Mouse (Mus musculus) liver, embryonic 14.5 days (tissue): ENCODE results near the gene Smarcb1. TPM values are rescaled to one million over a fixed set of nuclear protein-coding genes. Genes with fewer than 3 reads are reported as not detected.

Experiments used
- ATAC-seq: fragments of 200-750 bp; cut with Nextera tagmentation; 2 replicates; pipeline ENCODE4 v1.8.0; 2017; ENCODE audit warnings: moderate number of reproducible peaks, mild to moderate bottlenecking, moderate library complexity; ENCODE audit not compliant: insufficient read depth
- DNase-seq, 3 experiments: peaks; one replicate each; pipeline ENCODE4 v3.0.0-alpha.2; 2012 to 2013; ENCODE audit warnings: low read depth in 3 of 3, low spot score in 3 of 3
- H3K27ac ChIP-seq: fragments of 300-500 bp; sonication (generic); 2 replicates; pipeline ENCODE4 v1.5.1; 2014; ENCODE audit warnings: moderate library complexity, mild to moderate bottlenecking, control low read depth, inconsistent platforms
- H3K27me3 ChIP-seq: fragments of 300-500 bp; sonication (generic); 2 replicates; pipeline ENCODE4 v1.6.1; 2014; ENCODE audit warnings: mild to moderate bottlenecking, low read length, moderate library complexity; ENCODE audit not compliant: control insufficient read depth, insufficient read depth
- H3K36me3 ChIP-seq: fragments of 300-500 bp; sonication (generic); replicated peaks from 2 replicates; pipeline ENCODE4 v1.6.1; 2014; ENCODE audit warnings: low read depth; ENCODE audit not compliant: control insufficient read depth, insufficient read depth
- H3K4me1 ChIP-seq, 2 experiments: fragments of 200-500 bp in 1 of 2; fragments of 300-500 bp in 1 of 2; sonication (generic) in 1 of 2; replicated peaks; 2 replicates each; pipeline ENCODE4 v1.6.1; 2012 to 2014; ENCODE audit warnings: antibody characterized with exemption in 1 of 2, inconsistent platforms in 1 of 2, low read length in 1 of 2; ENCODE audit not compliant: control insufficient read depth in 2 of 2, insufficient read depth in 2 of 2
- H3K4me2 ChIP-seq: fragments of 300-500 bp; sonication (generic); 2 replicates; pipeline ENCODE4 v1.6.1; 2014; ENCODE audit warnings: low read depth, mild to moderate bottlenecking, control low read depth, moderate library complexity
- H3K4me3 ChIP-seq, 2 experiments: fragments of 200-500 bp in 1 of 2; fragments of 300-500 bp in 1 of 2; sonication (generic) in 1 of 2; 2 replicates each; pipeline ENCODE4 v1.5.1; 2012 to 2014; ENCODE audit warnings: low read depth in 2 of 2, low read length in 2 of 2, mild to moderate bottlenecking in 2 of 2, control low read depth in 1 of 2, inconsistent platforms in 1 of 2, moderate library complexity in 1 of 2; ENCODE audit not compliant: insufficient read depth in 1 of 2
- H3K9ac ChIP-seq: fragments of 300-500 bp; sonication (generic); replicated peaks from 2 replicates; pipeline ENCODE4 v1.6.1; 2014; ENCODE audit warnings: mild to moderate bottlenecking, control low read depth, moderate library complexity
- H3K9me3 ChIP-seq: fragments of 300-500 bp; sonication (generic); 2 replicates; pipeline ENCODE4 v1.6.1; 2016; ENCODE audit warnings: low read length, mixed read lengths; ENCODE audit not compliant: control insufficient read depth
- CTCF ChIP-seq: IDR thresholded peaks from 2 replicates; pipeline ENCODE4 v1.5.1; 2016; ENCODE audit warnings: antibody characterized with exemption, low read depth, control low read depth
- EP300 ChIP-seq: IDR thresholded peaks from 2 replicates; pipeline ENCODE4 v1.6.1; 2016; ENCODE audit warnings: antibody characterized with exemption, low read depth
- WGBS: fragments of 180-500 bp; shearing (Covaris S2); extraction: QIAGEN DNeasy Blood & Tissue Kit; methylation state at CpG from one replicate; pipeline ENCODE4 v1.1.7; 2014; ENCODE audit not compliant: insufficient replicate concordance; 5-methylcytosine and 5-hydroxymethylcytosine counted together
- polyA plus RNA-seq, 2 experiments: library from polyadenylated mRNA; depleted of rRNA in 1 of 2; stranded (reverse) in 1 of 2; unstranded in 1 of 2; fragments of >200 nt; fragmentation: Nextera tagmentation in 1 of 2; extraction: Ambion mirVana in 1 of 2; gene quantifications; 2 replicates each; pipeline versions ENCODE4 v1.2.1 to v1.2.3; 2012 to 2014

Gene Smarcb1
- polyA plus RNA-seq, 2 experiments: 28.5 to 47.7 TPM

- no peak for ATAC-seq
- no peaks in the 10 kb centered on the region for H3K4me1 ChIP-seq
- 46% methylated on average over 6 of the region's 6 CpGs for WGBS
- peaks cover 29% of the 10 kb centered on the region for H3K36me3 ChIP-seq
- TF ChIP-seq CTCF (no peak), EP300 (no peak)
- H3K27ac ChIP-seq: no peak overlapping the region
- no peak for DNase-seq
- no peaks in the 10 kb centered on the region for H3K9me3 ChIP-seq
- H3K9ac ChIP-seq: no peak overlapping the region
- no peak overlapping the region for H3K4me2 ChIP-seq
- no peaks in the 10 kb centered on the region for H3K27me3 ChIP-seq
- no peak overlapping the region for H3K4me3 ChIP-seq
Observed at GRCm38 (mm10) chr10:75913013-75913589, 8.3 kb downstream of the Smarcb1 start.

- WGBS: 83% methylated on average over 2 of the region's 2 CpGs
- H3K27me3 ChIP-seq: no peaks in the 10 kb centered on the region
- no peak for TF ChIP-seq CTCF
- TF ChIP-seq EP300: no peak
- no peak overlapping the region for H3K27ac ChIP-seq
- no peaks in the 10 kb centered on the region for H3K4me1 ChIP-seq
- H3K36me3 ChIP-seq: peaks cover 43% of the 10 kb centered on the region
- no peaks in the 10 kb centered on the region for H3K9me3 ChIP-seq
- no peak for ATAC-seq
- no peak overlapping the region for H3K9ac ChIP-seq
- no peak for DNase-seq
- no peak overlapping the region for H3K4me2 ChIP-seq
- no peak overlapping the region for H3K4me3 ChIP-seq
Observed at GRCm38 (mm10) chr10:75910698-75911097, 10.7 kb downstream of the Smarcb1 start.

- Histone ChIP-seq H3K27ac (no peak overlapping the region), H3K4me2 (no peak overlapping the region), H3K4me3 (no peak overlapping the region), H3K9me3 (no peaks in the 10 kb centered on the region), H3K27me3 (no peaks in the 10 kb centered on the region), H3K4me1 (no peaks in the 10 kb centered on the region), H3K36me3 (peaks cover 78% of the 10 kb centered on the region), H3K9ac (no peak overlapping the region)
- TF ChIP-seq EP300 (no peak), CTCF (no peak)
- ATAC-seq (no peak), DNase-seq (no peak)
- WGBS: 83% methylated on average over 4 of the region's 4 CpGs
Observed at GRCm38 (mm10) chr10:75906882-75907281, 14.5 kb downstream of the Smarcb1 start.

- Histone ChIP-seq H3K4me2 (no peak overlapping the region), H3K9me3 (no peaks in the 10 kb centered on the region), H3K4me3 (no peak overlapping the region), H3K27ac (no peak overlapping the region), H3K36me3 (peaks cover 61% of the 10 kb centered on the region), H3K9ac (no peak overlapping the region), H3K4me1 (no peaks in the 10 kb centered on the region), H3K27me3 (no peaks in the 10 kb centered on the region)
- ATAC-seq (no peak), DNase-seq (no peak)
- WGBS: 79% methylated on average over 5 of the region's 5 CpGs
- no peak for TF ChIP-seq CTCF
- no peak for TF ChIP-seq EP300
Observed at GRCm38 (mm10) chr10:75904391-75904790, 17.0 kb downstream of the Smarcb1 start.

GRCm38 (mm10) chr10:75898846-75899245, 22.6 kb downstream of the Smarcb1 start:
- Histone ChIP-seq H3K4me2 (no peak overlapping the region), H3K4me1 (no peaks in the 10 kb centered on the region), H3K27ac (no peak overlapping the region), H3K9me3 (no peaks in the 10 kb centered on the region), H3K36me3 (peaks cover 43% of the 10 kb centered on the region), H3K27me3 (no peaks in the 10 kb centered on the region), H3K9ac (no peak overlapping the region), H3K4me3 (no peak overlapping the region)
- WGBS: 69% methylated on average over 3 of the region's 3 CpGs
- ATAC-seq (no peak), DNase-seq (no peak)
- no peak for TF ChIP-seq EP300
- no peak for TF ChIP-seq CTCF
